Mouse (Mus musculus) A20 (cell line): Measurements from ENCODE around the gene Lhx2.

Source experiments
- DNase-seq: peaks from one replicate; pipeline ENCODE4 v3.0.0-alpha.2; 2011; ENCODE audit warnings: low read depth, low spot score

Lhx2 gene

DNA sequence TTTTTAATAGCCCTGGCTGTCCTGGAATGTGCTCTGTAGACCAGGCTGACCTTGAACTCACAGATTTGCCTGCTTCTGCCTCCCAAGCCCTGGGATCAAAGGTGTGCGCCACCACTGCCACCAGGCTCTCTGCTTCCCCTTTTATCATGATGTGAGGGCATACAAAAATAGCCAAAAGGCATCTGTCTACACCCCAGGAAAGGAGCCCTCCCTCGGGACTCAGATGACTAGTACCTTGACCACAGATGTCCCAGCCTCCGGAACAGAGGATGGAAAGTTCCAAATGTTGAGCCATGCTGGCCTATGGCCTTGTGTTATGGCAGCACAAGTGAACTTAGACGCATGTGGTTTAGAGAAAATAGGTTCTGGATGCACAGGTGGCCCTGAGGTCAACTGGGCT lies 66.3 kb downstream of the Lhx2 start:
- no peak for DNase-seq

DNA sequence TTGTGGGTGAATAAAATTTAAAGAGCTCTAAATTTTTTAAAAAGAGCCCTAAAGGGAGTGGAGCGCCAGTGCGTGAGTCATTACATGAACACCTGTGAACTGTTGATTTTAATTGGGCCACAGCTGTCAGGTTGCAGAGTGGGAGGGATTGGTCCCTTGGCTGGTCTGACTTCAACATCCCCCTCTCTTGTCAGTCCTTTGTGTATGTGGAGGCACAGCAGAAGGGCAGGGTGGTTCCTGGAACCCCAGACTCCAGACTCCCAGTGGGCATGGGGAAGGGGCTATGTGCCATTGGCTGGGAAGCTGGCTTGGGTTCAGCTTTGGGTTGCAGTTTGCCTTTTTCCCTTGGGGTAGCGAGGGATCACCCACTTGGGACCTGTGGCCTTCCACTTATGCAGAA lies 70.2 kb downstream of the Lhx2 start:
- DNase-seq, result peak; percentile 13

DNA sequence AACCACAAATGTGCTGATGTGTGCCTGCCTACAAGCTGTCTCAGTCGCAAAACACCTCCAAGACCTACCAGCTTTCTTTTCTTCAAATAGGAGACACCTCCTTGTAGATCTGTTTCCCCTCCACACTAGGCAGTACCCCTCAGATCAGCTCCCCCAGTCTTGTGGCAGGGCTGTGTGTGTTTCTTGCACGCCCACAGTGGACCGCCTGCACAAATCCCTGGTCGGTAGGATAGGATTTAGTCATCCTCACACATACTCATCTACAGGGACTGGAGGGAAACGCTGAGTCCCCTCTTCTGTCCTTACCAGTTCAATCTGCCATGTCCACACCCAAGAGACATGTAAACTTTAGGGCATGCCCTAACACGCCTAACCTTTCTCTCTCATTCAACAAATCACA lies 71.1 kb downstream of the Lhx2 start:
- no peak for DNase-seq

DNA sequence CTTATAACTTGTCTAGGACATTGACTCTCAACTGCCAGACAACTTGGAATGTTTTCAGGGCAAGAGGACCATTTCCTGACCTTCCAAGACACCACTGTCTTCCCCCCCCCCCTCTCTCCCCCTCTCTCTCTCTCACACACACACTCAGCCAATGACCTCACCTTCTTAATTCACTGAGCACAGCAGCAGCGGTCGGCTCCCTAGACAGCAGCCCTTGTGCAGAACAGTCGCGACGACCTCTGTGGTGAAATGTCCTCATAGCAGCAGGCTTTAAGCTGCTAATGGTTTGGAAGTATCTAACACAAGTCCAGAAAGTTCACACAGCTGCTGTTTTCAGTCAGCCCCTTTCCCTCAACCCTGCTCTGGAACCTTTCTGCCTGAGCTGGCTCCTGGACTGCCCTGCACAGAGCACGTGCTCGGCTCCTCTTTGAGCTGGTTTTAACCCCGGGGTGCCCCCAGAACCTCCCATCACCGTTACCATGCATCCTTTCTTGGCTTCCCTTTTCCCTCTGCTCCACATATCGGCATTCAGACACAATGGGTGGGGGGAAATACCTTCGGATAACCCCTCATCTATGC lies 73.6 kb downstream of the Lhx2 start:
- no peak for DNase-seq

DNA sequence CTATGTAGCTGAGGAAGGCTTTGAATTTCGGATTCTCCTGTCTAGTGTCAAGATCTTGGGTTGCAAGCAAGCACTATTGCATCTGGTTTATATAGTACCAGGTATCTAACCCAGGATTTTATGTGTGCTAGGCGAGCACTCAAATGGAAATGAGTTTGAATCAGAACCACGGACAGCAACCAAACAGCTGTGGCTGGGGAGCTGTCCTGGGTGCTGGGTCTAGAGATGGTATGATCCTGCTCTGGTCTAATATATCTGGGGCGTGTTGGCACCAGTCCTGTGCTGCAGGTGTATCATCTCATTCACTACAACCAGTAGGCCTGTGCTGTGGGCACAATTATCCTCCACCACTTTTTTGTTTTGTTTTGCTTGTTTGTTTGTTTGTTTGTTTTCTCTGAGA lies 78.9 kb downstream of the Lhx2 start:
- peak; percentile 48 for DNase-seq
